Mouse (Mus musculus) 3134 (cell line): ENCODE measurements at regions not wholly inside any gene's neighbourhood (a gene's known extent, or its start where the extent isn't known, plus 50 kb on each side); places are given as distances from the start of the nearest gene placed in this dataset.

Experiments
- DNase-seq: peaks from one replicate; pipeline ENCODE4 v3.0.0-alpha.2; 2011; ENCODE audit warnings: low spot score; ENCODE audit not compliant: insufficient read length; ENCODE audit errors: extremely low read depth

DNA sequence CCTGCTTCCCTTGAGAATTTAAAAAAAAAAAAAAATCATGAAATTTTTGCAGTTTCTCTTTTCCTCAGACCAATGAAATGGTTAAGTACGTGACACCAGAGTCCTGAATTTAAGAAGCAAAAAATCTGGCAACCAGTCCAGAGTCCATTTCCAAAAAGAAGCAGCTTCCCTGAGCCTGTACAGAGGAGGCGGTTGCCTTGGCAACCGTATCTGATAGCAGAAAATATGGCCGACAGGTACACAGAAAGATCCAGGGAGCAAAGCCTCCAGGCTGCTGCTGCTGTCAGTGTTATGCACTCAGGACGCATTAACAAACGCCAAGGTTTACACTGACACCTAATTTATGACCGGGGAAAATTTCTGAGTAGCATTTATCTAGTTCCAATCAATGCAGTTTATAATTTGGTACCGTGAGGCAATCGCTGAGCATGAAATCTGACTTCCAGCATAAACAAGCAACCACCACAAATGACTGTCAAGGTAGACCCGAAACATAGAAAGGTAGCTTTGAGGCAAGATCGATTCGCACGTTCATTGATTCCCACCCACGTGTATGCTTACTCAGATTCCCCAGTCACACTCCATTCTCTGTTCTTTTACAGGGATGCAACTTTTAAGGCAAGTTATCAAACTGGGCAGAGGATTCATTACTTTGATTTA lies 420.8 kb downstream of the Basp1 start:
- DNase-seq, result no peak

DNA sequence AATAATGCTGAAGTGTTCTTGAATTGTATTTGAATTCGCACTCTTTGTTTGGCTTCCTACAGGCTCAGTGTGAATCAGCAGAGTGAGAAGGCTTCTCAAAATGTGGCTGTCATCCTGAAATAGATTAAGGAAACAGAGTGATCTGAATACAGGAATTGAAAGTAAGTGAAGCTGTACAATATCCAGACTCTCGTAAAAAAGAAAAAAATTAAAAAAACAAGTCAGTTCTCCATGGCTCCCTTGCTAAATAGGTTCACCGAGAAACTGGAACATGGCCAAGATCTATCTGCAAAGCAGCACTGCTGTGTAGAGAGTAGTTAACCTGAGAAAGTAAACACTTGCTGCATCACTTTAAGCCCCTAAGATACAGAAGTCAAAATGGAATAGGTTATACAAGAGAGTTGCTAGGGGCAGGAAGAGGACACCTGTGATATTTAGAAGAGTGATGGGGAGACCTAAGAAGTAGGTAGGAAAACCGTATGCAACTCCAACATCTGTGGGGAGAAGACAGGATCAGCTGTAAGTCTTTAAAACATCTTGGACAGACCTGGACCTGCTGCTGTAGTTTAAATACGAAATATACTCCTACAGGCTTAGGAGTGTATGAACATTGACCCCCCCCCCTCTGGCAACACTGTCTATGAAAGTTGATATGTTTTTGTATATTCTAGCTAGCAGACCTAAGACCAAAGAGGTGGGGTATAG lies 423.3 kb downstream of the Basp1 start:
- no peak for DNase-seq

DNA sequence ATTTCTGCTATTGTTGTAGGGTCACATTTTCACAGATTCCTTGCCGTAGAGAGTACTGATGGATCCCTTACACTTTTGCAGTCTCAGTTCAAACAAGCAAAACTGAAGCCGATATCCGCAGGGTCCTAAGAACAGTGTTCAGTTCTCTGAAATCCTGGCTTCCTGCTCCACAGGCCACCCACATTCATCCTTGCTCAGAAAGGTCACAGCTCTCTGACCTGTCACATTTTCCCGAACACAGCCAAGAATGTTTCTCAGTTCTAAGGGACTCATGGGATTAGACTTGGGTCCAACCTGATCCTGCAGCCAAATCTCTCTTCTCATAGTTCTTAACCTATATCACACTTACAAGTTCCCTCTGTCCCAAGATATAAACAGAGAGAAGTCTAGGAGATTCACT lies 432.7 kb downstream of the Basp1 start:
- DNase-seq, result no peak

DNA sequence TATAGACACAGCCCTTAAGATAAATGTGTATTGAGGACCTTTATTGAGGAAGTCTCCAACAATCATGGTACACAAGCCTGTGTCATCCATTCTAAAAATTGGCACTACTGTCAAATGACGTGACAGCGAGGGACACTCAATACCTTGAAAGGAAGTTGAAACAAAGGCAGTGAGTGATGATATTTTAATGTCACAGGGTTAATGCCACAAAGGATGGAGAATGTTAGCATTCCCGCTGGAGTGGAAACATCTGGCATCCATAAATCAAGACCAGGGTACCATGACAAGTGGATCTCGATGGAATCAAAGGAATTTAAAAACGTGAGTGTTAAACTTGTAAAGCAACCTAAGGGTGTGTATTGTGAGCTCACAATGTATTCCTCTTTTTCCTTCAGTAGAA lies 441.5 kb downstream of the Basp1 start:
- DNase-seq, result no peak

DNA sequence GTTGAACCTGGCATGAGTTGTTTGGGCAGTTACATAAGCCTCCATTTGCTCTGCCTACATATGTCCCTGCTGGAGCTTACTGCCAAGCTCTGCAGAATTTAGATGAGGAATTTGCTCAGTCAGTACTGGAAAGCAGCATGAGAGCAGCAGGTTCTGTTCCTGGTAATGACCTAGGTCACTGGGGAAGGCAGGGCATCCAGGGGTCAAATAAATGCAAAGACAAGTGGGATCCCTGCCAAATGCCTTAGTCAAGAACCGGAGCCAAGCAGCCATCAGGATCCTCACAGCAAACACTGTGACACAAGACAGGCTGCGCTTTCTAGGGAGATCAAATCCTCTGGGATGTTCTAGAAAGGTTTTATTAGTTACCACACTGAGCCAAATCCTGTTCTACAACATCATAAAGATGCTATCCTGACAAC lies 444.2 kb downstream of the Basp1 start:
- no peak for DNase-seq

DNA sequence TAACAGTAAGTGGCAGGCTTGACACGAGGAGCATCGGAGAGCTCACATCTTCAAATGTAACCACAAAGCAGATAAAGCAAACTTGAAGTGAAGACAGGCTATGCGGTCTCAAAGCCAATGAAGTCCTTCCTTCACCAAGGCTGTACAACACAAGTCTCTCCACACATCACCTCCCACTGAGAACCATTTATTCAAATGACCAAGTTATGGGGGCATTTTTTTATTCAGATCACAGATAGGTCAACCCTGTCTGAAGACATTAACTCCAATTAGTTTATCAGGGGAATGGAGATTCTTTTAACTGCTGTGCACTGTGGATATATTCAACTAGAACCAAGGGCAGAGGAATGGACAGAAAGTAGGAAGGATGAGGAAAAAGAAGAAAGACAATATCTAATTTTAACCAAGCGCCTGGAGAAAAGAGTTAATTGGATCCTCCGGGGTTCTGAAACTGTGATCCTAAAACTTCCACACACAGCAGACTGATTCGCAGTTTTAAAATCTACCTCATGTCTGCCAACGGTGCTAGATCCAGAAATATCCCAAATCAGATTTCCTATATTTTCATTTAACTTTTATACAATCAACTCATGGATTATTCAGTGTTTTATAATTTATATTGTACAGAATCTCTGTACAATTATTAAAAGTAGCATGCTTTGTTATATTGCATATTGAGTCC lies 444.8 kb downstream of the Basp1 start:
- DNase-seq, result no peak

- DNase-seq, result no peak
Observed at GRCm38 (mm10) chr15:24929742-24930141, 483.8 kb downstream of the Basp1 start.

DNA sequence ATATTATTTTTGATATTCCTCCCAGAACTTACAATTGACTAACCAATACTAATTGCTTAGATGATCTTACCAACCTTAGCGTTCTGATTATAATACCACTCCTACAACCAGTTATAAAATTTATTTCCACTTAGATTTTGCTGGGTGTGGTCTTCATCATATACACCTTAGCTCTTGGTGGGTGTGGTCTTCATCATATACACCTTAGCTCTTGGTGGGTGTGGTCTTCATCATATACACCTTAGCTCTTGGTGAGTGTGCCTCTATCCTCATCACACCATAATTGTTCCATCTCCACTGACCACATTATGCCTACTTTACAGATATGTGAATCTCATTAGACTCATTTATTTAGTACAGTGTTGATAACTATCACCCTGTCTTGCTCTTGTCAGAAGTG lies 501.7 kb downstream of the Basp1 start:
- DNase-seq, result no peak

DNA sequence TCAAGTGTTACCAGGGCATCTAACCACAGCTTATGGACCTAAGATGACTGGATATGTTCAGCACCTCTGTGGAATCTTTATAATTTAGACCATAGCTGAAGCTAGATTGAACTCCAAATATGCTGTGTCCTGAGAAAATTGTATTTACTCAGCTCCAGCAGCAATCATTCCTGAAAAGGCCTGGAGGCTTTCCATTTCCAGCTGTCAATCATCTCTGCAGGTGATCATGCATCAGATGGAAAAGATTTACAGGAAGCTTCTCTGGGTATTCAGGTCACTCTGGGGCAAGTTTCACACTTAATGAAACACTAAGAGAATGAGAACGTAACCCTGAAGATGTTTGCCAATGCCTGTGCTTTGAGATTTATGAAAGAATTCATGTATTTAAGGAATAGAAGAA lies 502.1 kb downstream of the Basp1 start:
- DNase-seq, result no peak

DNA sequence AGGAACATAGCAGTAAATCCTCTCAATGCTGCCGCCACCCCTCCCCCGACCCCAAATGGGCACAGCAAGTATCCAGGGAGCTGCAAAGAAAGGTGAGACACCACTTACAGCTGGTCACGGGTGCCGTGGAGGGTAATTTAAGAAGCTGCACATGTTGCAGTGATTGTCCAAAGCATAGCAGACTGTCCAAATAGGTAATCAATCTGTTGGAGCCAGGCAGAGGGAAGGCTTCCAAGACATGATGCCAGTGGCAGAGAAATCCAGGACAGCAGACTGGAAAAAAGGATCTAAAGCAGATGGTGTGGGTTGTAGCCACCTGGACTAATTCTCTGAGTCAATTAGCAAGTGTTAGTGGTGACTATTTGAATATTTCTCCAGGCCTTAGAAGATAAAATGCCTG lies 506.6 kb downstream of the Basp1 start:
- no peak for DNase-seq

GRCm38 (mm10) chr15:24878846-24879245 lies 534.7 kb downstream of the Basp1 start:
- DNase-seq, result no peak

- DNase-seq, result no peak
Observed at GRCm38 (mm10) chr15:24877711-24878598, 535.6 kb downstream of the Basp1 start.

- DNase-seq, result no peak
Observed at GRCm38 (mm10) chr15:24876157-24876731, 537.3 kb downstream of the Basp1 start.

- no peak for DNase-seq
Observed at GRCm38 (mm10) chr15:24840271-24840670, 573.3 kb downstream of the Basp1 start.

DNA sequence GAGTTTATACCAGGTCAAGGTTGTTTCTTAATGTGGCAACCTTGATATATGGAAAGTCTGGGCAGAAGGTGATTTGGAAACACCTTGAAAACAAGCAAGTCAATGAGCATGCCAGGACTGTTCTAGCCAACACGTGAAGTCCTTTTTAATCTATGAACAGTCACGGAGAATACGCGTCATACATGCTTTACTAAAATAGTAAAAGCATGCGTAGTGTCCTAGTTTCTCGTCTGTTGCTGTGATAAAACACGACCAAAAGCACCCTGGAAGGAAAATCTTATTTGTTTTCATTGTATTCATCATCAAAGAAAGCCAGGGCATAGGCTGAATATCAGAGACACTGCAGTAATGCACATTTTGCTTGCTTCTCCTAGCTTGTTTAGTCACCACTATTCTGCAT lies 575.2 kb downstream of the Basp1 start:
- no peak for DNase-seq

GRCm38 (mm10) chr15:24827881-24828280 lies 585.7 kb downstream of the Basp1 start:
- no peak for DNase-seq

DNA sequence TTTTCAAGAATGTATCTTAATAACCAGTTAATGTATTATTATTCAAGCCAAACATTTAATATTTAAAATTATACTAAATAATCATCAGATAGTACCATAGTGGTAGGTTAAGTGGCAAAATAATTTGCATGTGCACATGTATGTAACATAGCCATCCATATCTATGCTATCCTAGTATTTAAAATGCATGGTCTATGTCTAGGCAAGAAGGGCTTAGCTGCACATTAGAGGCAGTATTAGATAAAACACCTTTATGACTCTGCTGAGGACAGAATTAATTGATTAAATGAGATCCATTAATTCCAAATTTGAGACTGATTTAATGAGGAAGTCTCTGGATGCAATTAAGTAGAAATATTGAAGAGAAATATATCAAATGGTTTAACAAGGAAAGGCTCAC lies 586.3 kb downstream of the Basp1 start:
- no peak for DNase-seq

DNA sequence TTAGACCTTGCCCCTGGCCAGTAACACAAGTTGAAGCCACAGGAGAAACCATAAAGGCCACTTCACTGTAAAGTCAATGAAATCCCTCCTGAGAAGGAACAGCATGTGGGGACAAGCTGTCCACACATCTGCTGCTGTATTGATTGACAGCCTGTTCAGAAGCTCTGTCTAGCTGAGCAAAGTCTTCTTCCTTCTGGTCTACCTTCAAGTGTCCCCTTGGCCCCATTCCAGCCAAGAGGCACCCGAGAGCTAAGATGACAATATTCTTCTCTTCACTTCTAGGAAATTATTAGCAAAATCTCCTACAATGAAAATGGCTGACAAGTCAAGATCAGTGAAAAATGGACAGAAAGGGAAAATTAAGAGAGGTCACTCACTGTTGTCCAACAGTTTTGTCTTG lies 616.7 kb downstream of the Basp1 start:
- no peak for DNase-seq

DNA sequence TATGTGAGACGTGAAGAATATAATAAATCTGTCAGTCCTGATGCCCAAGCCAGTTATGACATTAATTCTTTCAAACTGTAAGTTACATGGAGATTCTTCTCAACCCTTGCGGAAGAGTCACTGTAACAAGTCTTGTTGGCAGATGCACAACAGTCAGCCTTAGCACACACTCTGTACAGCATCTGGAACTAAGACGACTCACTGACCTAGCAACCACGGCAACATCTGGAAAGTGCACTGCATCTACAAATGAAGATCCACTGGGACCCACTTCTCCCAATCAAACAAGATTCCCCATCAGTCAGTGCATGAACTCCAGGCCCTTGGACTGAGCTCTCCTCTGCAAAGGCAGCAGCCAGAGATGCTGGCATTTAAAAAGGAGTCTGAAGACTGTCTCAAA lies 620.2 kb downstream of the Basp1 start:
- no peak for DNase-seq

GRCm38 (mm10) chr15:24786336-24786735 lies 627.2 kb downstream of the Basp1 start:
- no peak for DNase-seq

- no peak for DNase-seq
Observed at GRCm38 (mm10) chr15:24778234-24778633, 635.3 kb downstream of the Basp1 start.
